Mouse (Mus musculus) frontal cortex, postnatal 36 days (tissue): ENCODE data around the gene Abcb8.

Experiments
- DNase-seq, 2 experiments: peaks; one replicate each; pipeline ENCODE4 v3.0.0; 2022; ENCODE audit warnings: low spot score in 2 of 2

Gene Abcb8

DNA sequence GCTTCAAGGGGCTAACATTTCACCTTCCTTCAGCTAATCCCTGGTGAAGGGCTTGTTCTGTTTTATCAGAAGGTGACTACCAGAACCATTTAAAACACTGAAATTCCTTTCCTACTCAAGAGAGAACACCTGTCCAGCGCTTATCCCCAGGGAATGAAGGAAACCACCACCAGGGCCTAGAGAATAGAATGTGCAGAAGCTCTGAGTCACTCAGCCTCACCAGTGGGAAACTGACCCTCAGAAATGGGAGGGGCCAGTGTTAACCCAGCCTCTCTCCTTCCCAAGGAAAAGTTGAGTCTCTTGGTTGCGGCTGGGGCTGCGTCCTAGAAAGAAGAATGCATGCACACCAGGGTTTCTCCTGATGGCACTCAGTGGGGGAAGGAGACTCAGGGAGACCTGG, 61.6 kb downstream of the Abcb8 start:
- DNase-seq, result no peak

DNA sequence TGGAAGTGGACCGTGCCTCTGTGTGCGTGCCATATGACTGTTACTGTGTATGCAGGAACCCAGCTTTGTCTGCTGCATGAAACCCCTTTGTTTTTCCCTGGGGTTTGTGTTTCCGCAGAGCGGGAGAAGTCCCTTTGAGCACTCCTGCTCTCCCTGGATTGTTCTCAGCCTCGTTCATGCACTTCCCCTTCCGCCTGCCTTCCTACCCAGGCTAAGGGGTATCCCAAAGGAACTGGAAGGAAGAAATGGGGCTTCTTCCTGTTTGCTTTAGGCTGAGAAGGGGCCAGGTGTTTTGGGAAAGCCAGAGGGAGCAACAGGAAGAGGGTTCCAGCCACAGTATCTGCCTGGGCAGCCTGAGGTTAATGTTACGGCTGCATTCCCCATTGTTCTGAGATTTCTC, 62.1 kb downstream of the Abcb8 start:
- no peak for DNase-seq
